Mouse (Mus musculus): ENCODE data around the gene Ppp1r14a. TPM values are rescaled to one million over a fixed set of nuclear protein-coding genes. Genes with fewer than 3 reads are reported as not detected.

Gene Ppp1r14a
- polyA plus RNA-seq, 1 experiment: 22.1 TPM

GRCm38 (mm10) chr7:29259781-29260730, 29.1 kb upstream of the Ppp1r14a start:
- H3K4me3 ChIP-seq (ENCODE audit: low read depth, low read length): no peak overlapping the region
- H3K4me1 ChIP-seq (ENCODE audit: control insufficient read depth, insufficient read depth, low read length): no peaks in the 10 kb centered on the region
- no peaks in the 10 kb centered on the region for H3K27me3 ChIP-seq (ENCODE audit: control insufficient read depth, insufficient read depth, low read length, poor library complexity, severe bottlenecking)
- H3K27ac ChIP-seq (ENCODE audit: insufficient read depth, low read length): no peak overlapping the region
- no peak overlapping the region for H3K9ac ChIP-seq (ENCODE audit: low read depth, poor library complexity, severe bottlenecking)
- peaks cover 35% of the 10 kb centered on the region for H3K36me3 ChIP-seq (ENCODE audit: control insufficient read depth, insufficient read depth, low read length, poor library complexity, severe bottlenecking)
- no peaks in the 10 kb centered on the region for H3K9me3 ChIP-seq (replicated peaks; ENCODE audit: control insufficient read depth, insufficient read depth, low read length, poor library complexity, severe bottlenecking)
- TF ChIP-seq POLR2A (IDR thresholded peaks at IDR 0.05; ENCODE audit: insufficient read depth, low read length) (no peak), EP300 (IDR thresholded peaks at IDR 0.05; ENCODE audit: insufficient read depth, low read depth, low read length) (no peak), CTCF (IDR thresholded peaks at IDR 0.05; ENCODE audit: low read depth, low read length) (no peak)

GRCm38 (mm10) chr7:29262151-29262550, 27.0 kb upstream of the Ppp1r14a start:
- no peak for TF ChIP-seq EP300 (IDR thresholded peaks at IDR 0.05; ENCODE audit: insufficient read depth, low read depth, low read length)
- no peak for TF ChIP-seq CTCF (IDR thresholded peaks at IDR 0.05; ENCODE audit: low read depth, low read length)
- no peak for TF ChIP-seq POLR2A (IDR thresholded peaks at IDR 0.05; ENCODE audit: insufficient read depth, low read length)
- Histone ChIP-seq H3K27me3 (ENCODE audit: control insufficient read depth, insufficient read depth, low read length, poor library complexity, severe bottlenecking) (no peaks in the 10 kb centered on the region), H3K9me3 (replicated peaks; ENCODE audit: control insufficient read depth, insufficient read depth, low read length, poor library complexity, severe bottlenecking) (no peaks in the 10 kb centered on the region), H3K27ac (ENCODE audit: insufficient read depth, low read length) (no peak overlapping the region), H3K4me3 (ENCODE audit: low read depth, low read length) (no peak overlapping the region), H3K36me3 (ENCODE audit: control insufficient read depth, insufficient read depth, low read length, poor library complexity, severe bottlenecking) (peaks cover 22% of the 10 kb centered on the region), H3K9ac (ENCODE audit: low read depth, poor library complexity, severe bottlenecking) (no peak overlapping the region), H3K4me1 (ENCODE audit: control insufficient read depth, insufficient read depth, low read length) (no peaks in the 10 kb centered on the region)

GRCm38 (mm10) chr7:29263831-29264230, 25.3 kb upstream of the Ppp1r14a start:
- Histone ChIP-seq H3K4me3 (ENCODE audit: low read depth, low read length) (no peak overlapping the region), H3K4me1 (ENCODE audit: control insufficient read depth, insufficient read depth, low read length) (no peaks in the 10 kb centered on the region), H3K27ac (ENCODE audit: insufficient read depth, low read length) (no peak overlapping the region), H3K9ac (ENCODE audit: low read depth, poor library complexity, severe bottlenecking) (no peak overlapping the region), H3K27me3 (ENCODE audit: control insufficient read depth, insufficient read depth, low read length, poor library complexity, severe bottlenecking) (no peaks in the 10 kb centered on the region), H3K9me3 (replicated peaks; ENCODE audit: control insufficient read depth, insufficient read depth, low read length, poor library complexity, severe bottlenecking) (no peaks in the 10 kb centered on the region), H3K36me3 (ENCODE audit: control insufficient read depth, insufficient read depth, low read length, poor library complexity, severe bottlenecking) (peaks cover 7% of the 10 kb centered on the region)
- TF ChIP-seq EP300 (IDR thresholded peaks at IDR 0.05; ENCODE audit: insufficient read depth, low read depth, low read length) (no peak), POLR2A (IDR thresholded peaks at IDR 0.05; ENCODE audit: insufficient read depth, low read length) (no peak), CTCF (IDR thresholded peaks at IDR 0.05; ENCODE audit: low read depth, low read length) (no peak)

GRCm38 (mm10) chr7:29265636-29266035, 23.5 kb upstream of the Ppp1r14a start:
- no peak overlapping the region for H3K9ac ChIP-seq (ENCODE audit: low read depth, poor library complexity, severe bottlenecking)
- TF ChIP-seq EP300 (IDR thresholded peaks at IDR 0.05; ENCODE audit: insufficient read depth, low read depth, low read length): no peak
- no peak for TF ChIP-seq CTCF (IDR thresholded peaks at IDR 0.05; ENCODE audit: low read depth, low read length)
- TF ChIP-seq POLR2A (IDR thresholded peaks at IDR 0.05; ENCODE audit: insufficient read depth, low read length): no peak
- peaks cover 7% of the 10 kb centered on the region for H3K36me3 ChIP-seq (ENCODE audit: control insufficient read depth, insufficient read depth, low read length, poor library complexity, severe bottlenecking)
- H3K27ac ChIP-seq (ENCODE audit: insufficient read depth, low read length): no peak overlapping the region
- H3K4me3 ChIP-seq (ENCODE audit: low read depth, low read length): no peak overlapping the region
- no peaks in the 10 kb centered on the region for H3K4me1 ChIP-seq (ENCODE audit: control insufficient read depth, insufficient read depth, low read length)
- H3K27me3 ChIP-seq (ENCODE audit: control insufficient read depth, insufficient read depth, low read length, poor library complexity, severe bottlenecking): no peaks in the 10 kb centered on the region
- no peaks in the 10 kb centered on the region for H3K9me3 ChIP-seq (replicated peaks; ENCODE audit: control insufficient read depth, insufficient read depth, low read length, poor library complexity, severe bottlenecking)

- H3K4me1 ChIP-seq (ENCODE audit: control insufficient read depth, insufficient read depth, low read length): peaks cover 2% of the 10 kb centered on the region
- peaks cover 7% of the 10 kb centered on the region for H3K36me3 ChIP-seq (ENCODE audit: control insufficient read depth, insufficient read depth, low read length, poor library complexity, severe bottlenecking)
- H3K4me3 ChIP-seq (ENCODE audit: low read depth, low read length): no peak overlapping the region
- H3K27ac ChIP-seq (ENCODE audit: insufficient read depth, low read length): no peak overlapping the region
- H3K27me3 ChIP-seq (ENCODE audit: control insufficient read depth, insufficient read depth, low read length, poor library complexity, severe bottlenecking): no peaks in the 10 kb centered on the region
- no peak for TF ChIP-seq POLR2A (IDR thresholded peaks at IDR 0.05; ENCODE audit: insufficient read depth, low read length)
- TF ChIP-seq EP300 (IDR thresholded peaks at IDR 0.05; ENCODE audit: insufficient read depth, low read depth, low read length): 0 out of 2 replicates have a peak, but pooled peaks have one; percentile 8
- no peaks in the 10 kb centered on the region for H3K9me3 ChIP-seq (replicated peaks; ENCODE audit: control insufficient read depth, insufficient read depth, low read length, poor library complexity, severe bottlenecking)
- no peak overlapping the region for H3K9ac ChIP-seq (ENCODE audit: low read depth, poor library complexity, severe bottlenecking)
Observed at GRCm38 (mm10) chr7:29266931-29267330, 22.2 kb upstream of the Ppp1r14a start.

- Histone ChIP-seq H3K4me3 (ENCODE audit: low read depth, low read length) (no peak overlapping the region), H3K27ac (ENCODE audit: insufficient read depth, low read length) (no peak overlapping the region), H3K36me3 (ENCODE audit: control insufficient read depth, insufficient read depth, low read length, poor library complexity, severe bottlenecking) (no peaks in the 10 kb centered on the region), H3K4me1 (ENCODE audit: control insufficient read depth, insufficient read depth, low read length) (peaks cover 2% of the 10 kb centered on the region), H3K9me3 (replicated peaks; ENCODE audit: control insufficient read depth, insufficient read depth, low read length, poor library complexity, severe bottlenecking) (no peaks in the 10 kb centered on the region), H3K9ac (ENCODE audit: low read depth, poor library complexity, severe bottlenecking) (no peak overlapping the region), H3K27me3 (ENCODE audit: control insufficient read depth, insufficient read depth, low read length, poor library complexity, severe bottlenecking) (no peaks in the 10 kb centered on the region)
- TF ChIP-seq POLR2A (IDR thresholded peaks at IDR 0.05; ENCODE audit: insufficient read depth, low read length) (no peak), EP300 (IDR thresholded peaks at IDR 0.05; ENCODE audit: insufficient read depth, low read depth, low read length) (no peak), CTCF (IDR thresholded peaks at IDR 0.05; ENCODE audit: low read depth, low read length) (no peak)
Observed at GRCm38 (mm10) chr7:29270445-29270844, 18.7 kb upstream of the Ppp1r14a start.
